Mouse (Mus musculus) intestine, embryonic 14.5 days (tissue): Measurements from ENCODE around the gene Tead4. TPM values are rescaled to one million over a fixed set of nuclear protein-coding genes. Genes with fewer than 3 reads are reported as not detected.
"Not testable (repeated sequence)": the region's sequence is repeated elsewhere in the genome, so short reads cannot be mapped to it uniquely, and the experiment has no call there.

Experiments used
- ATAC-seq: fragments of 200-750 bp; cut with Nextera tagmentation; replicated peaks from 2 replicates; pipeline ENCODE4 v1.8.0; 2017; ENCODE audit warnings: low read depth, moderate number of reproducible peaks, moderate TSS enrichment, moderate library complexity; ENCODE audit not compliant: low FRiP score, low TSS enrichment
- DNase-seq: peaks from one replicate; pipeline ENCODE4 v3.0.0-alpha.2; 2018; ENCODE audit warnings: low spot score
- H3K27ac ChIP-seq: fragments of 300-500 bp; sonication (generic); 2 replicates; pipeline ENCODE4 v1.5.1; 2014; ENCODE audit warnings: low read depth, mild to moderate bottlenecking, control low read depth
- H3K27me3 ChIP-seq: fragments of 300-500 bp; sonication (generic); replicated peaks from 2 replicates; pipeline ENCODE4 v1.6.1; 2014; ENCODE audit warnings: low read length, control low read depth; ENCODE audit not compliant: control insufficient read depth, insufficient read depth
- H3K36me3 ChIP-seq: fragments of 300-500 bp; sonication (generic); 2 replicates; pipeline ENCODE4 v1.6.1; 2014; ENCODE audit warnings: low read length, control low read depth; ENCODE audit not compliant: control insufficient read depth, insufficient read depth
- H3K4me1 ChIP-seq: fragments of 300-500 bp; sonication (generic); replicated peaks from 2 replicates; pipeline ENCODE4 v1.6.1; 2014; ENCODE audit warnings: low read length, control low read depth, mixed read lengths; ENCODE audit not compliant: control insufficient read depth, insufficient read depth
- H3K4me2 ChIP-seq: fragments of 300-500 bp; sonication (generic); 2 replicates; pipeline ENCODE4 v1.6.1; 2014; ENCODE audit warnings: low read length
- H3K4me3 ChIP-seq: fragments of 300-500 bp; sonication (generic); 2 replicates; pipeline ENCODE4 v1.5.1; 2014; ENCODE audit warnings: low read depth, low read length, control low read depth, mixed read lengths
- H3K9ac ChIP-seq: fragments of 300-500 bp; sonication (generic); 2 replicates; pipeline ENCODE4 v1.6.1; 2014; ENCODE audit warnings: mild to moderate bottlenecking, low read length
- H3K9me3 ChIP-seq: fragments of 300-500 bp; sonication (generic); 2 replicates; pipeline ENCODE4 v1.6.1; 2016; ENCODE audit warnings: low read length, control low read depth; ENCODE audit not compliant: control insufficient read depth
- WGBS: fragments of 180-500 bp; shearing (Covaris S2); extraction: QIAGEN DNeasy Blood & Tissue Kit; methylation state at CpG from one replicate; pipeline ENCODE4 v1.1.7; 2014; 5-methylcytosine and 5-hydroxymethylcytosine counted together
- polyA plus RNA-seq: library from polyadenylated mRNA; unstranded; fragments of >200 nt; fragmentation: Nextera tagmentation; extraction: Ambion mirVana; gene quantifications from 2 replicates; pipeline ENCODE4 v1.2.1, GENCODE M21; 2014

The Tead4 gene
- polyA plus RNA-seq, 1 experiment from 2014 or later = 1.7 TPM

DNA sequence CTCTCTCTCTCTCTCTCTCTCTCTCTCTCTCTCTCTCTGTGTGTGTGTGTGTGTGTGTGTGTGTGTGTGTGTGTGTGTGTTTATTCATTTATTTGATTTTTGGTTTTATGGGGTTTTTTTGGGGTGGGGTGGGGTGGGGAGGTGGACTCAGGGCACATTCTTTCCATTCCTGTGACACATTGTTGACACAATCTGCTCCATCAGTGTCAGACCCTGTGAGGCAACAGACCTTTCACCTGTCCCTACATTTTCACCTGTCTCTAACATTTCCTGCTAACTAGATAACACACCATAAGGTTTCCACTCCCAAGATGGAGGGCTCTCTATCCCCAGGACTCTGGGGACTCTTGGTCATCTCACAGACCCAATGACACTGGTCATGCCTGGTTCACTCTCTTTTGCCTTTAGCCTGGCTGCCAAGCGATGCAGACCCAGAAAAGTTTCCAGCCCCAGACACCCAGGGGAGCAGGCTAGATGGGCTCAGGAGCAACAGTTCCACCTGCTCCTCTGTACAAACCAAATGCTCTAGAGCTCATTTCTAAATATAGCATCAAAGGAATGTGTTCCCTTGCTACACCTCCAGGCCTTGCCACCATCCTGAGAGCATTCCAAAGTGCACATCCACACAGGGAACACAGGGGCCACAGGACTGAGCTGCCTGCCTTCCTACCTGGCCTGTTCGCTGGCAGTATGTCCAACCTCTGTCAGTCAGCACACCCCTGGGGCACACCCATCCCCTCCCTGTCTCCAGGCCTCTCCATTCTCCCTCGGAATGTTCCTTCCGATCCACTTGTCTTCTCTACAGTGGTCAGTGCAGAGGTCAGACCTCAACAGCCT is 75.4 kb downstream of the Tead4 start:
- DNase-seq (peak; percentile 50), ATAC-seq (no peak)
- no peak overlapping the region for H3K4me2 ChIP-seq

DNA sequence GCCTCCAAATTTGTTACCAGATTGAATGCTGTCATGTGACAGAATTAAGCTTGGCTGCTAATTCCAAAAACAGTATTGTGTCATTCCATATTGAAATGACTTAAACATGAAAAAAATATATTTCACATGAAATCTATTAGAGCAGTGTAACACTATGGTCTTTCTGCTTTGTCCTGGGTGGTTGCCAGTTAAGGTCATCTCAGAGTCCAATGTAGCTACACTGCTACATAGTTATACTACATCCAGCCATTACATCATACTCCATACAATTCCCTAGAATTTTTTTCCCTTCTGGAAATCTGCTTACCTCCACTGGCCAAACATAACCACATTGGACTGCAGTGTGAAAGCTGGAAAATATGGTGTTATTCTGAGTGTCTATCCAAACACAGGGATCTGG is 77.5 kb downstream of the Tead4 start:
- H3K9me3 ChIP-seq = no peaks in the 10 kb centered on the region
- no peaks in the 10 kb centered on the region for H3K4me1 ChIP-seq
- H3K27ac ChIP-seq = no peak overlapping the region
- H3K27me3 ChIP-seq = no peaks in the 10 kb centered on the region
- no peaks in the 10 kb centered on the region for H3K36me3 ChIP-seq
- DNase-seq (no peak), ATAC-seq (no peak)
- no peak overlapping the region for H3K4me3 ChIP-seq
- no peak overlapping the region for H3K4me2 ChIP-seq
- H3K9ac ChIP-seq = no peak overlapping the region

More for the DNA sequence above, 75.4 kb downstream of the Tead4 start:
- H3K9ac ChIP-seq = no peak overlapping the region
- no peaks in the 10 kb centered on the region for H3K9me3 ChIP-seq
- H3K4me3 ChIP-seq = no peak overlapping the region
- H3K4me1 ChIP-seq = 0 out of 2 replicates have a peak, but pooled peaks cover 3% of the 10 kb centered on the region
- no peaks in the 10 kb centered on the region for H3K36me3 ChIP-seq
- H3K27ac ChIP-seq = no peak overlapping the region
- no peaks in the 10 kb centered on the region for H3K27me3 ChIP-seq
- 63% methylated on average over 4 of the region's 4 CpGs for WGBS

DNA sequence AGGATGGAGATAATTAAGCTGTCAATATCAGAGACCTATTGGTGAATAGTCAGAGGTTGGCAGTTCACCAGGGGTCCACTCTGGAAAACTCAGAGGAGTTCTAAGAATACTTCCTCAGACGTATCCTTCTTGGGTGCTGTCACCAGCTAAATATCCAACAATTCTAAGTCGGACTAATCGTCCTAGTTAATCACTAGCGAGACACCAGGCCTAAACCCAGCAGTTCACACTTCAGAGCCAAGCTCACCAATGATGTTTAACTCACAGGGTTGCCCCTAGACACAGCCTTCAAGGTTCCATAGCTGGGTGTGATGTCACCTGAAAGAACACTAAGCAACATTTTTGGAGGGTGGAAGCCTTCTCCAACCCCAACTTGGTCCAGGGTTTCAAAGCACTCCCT is 85.6 kb downstream of the Tead4 start:
- not testable (repeated sequence) for H3K9ac ChIP-seq, H3K27ac ChIP-seq, H3K36me3 ChIP-seq, DNase-seq, H3K4me3 ChIP-seq, H3K4me2 ChIP-seq, ATAC-seq, H3K27me3 ChIP-seq, H3K9me3 ChIP-seq, H3K4me1 ChIP-seq
- WGBS = 90% methylated on average over 4 of the region's 4 CpGs

DNA sequence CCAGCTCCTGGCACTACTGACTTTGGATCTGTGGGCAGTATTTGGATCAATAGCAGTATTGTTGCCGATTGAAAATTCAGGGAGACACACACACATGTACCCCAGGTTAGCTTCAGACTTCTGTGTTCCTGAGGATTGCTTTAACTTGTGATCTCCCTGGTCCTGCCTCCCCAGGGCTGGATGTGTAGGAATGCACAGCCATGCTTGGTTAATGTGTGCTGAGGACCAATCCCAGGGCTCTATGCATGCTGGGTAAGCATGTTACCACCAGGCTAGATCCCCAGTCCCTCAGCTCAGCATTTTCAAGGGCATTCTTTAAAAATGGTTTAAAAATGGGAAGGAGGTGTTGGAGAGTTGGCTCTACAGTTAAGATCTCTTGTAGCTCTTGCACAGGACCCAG is 91.4 kb downstream of the Tead4 start:
- 97% methylated on average over 1 of the region's 1 CpGs for WGBS
- not testable (repeated sequence) for H3K4me2 ChIP-seq, ATAC-seq, H3K4me3 ChIP-seq, H3K27ac ChIP-seq, H3K27me3 ChIP-seq, H3K9ac ChIP-seq, H3K4me1 ChIP-seq, H3K36me3 ChIP-seq, H3K9me3 ChIP-seq, DNase-seq

DNA sequence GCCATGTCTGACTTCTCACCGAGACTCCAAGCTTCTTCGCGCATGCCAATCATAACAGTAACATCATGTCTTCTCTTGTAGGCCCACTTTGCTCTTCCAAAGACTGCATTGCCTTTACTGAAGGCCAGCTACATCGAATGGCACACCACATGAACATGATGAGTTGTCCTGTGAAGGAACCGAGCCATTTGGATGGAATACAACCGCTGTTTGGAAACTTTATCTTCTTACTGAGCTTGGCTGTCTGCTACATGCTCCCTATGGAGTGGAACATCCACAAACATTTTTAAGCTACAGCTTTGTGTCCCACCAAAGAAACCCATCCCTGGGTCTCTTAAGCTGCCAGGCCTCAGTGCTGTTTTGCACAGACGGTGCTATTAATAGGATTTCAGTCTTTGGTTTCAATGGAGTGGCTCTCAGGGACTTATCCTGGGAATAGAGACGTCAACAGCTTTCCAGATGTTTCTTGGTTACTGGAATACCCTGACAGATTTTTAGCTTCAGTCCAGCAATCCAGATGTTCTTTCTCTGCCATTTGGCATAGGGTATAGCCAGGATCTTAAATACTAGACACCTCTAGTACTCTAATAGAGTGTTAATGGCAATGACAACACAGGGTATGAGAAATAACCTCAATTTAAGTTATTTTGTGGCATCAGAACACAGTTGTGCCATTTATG is 92.0 kb downstream of the Tead4 start:
- DNase-seq (no peak), ATAC-seq (no peak)
- Histone ChIP-seq H3K9me3 (no peaks in the 10 kb centered on the region), H3K4me2 (no peak overlapping the region), H3K9ac (no peak overlapping the region), H3K4me3 (no peak overlapping the region), H3K4me1 (no peaks in the 10 kb centered on the region), H3K36me3 (no peaks in the 10 kb centered on the region), H3K27me3 (no peaks in the 10 kb centered on the region), H3K27ac (no peak overlapping the region)
- WGBS = 86% methylated on average over 8 of the region's 8 CpGs

DNA sequence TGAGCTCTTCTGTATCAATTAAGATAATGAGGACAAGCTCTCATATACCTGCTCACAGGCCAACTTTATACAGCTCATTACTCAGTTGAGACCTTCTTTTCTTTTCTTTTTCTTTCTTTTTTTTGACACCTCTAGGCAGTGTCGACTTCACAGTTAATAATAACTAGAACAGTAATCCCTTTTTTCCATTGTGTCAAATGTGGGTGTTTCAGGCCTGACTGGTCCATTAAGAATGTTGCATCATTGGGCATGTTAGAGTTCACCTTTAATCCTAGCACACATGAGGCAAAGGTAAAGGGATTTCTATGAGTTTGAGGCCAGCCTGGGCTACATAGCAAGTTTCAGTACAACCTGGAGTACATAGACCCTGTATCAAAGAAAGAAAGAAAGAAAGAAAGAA is 97.1 kb downstream of the Tead4 start:
- H3K27ac ChIP-seq = no peak overlapping the region
- H3K9ac ChIP-seq = no peak overlapping the region
- WGBS = 91% methylated on average over 1 of the region's 1 CpGs
- no peak for DNase-seq
- H3K4me2 ChIP-seq = no peak overlapping the region
- H3K27me3 ChIP-seq = no peaks in the 10 kb centered on the region
- ATAC-seq = no peak
- no peaks in the 10 kb centered on the region for H3K9me3 ChIP-seq
- no peak overlapping the region for H3K4me3 ChIP-seq
- no peaks in the 10 kb centered on the region for H3K36me3 ChIP-seq
- no peaks in the 10 kb centered on the region; the same call in 1 of the 2 replicates for H3K4me1 ChIP-seq

DNA sequence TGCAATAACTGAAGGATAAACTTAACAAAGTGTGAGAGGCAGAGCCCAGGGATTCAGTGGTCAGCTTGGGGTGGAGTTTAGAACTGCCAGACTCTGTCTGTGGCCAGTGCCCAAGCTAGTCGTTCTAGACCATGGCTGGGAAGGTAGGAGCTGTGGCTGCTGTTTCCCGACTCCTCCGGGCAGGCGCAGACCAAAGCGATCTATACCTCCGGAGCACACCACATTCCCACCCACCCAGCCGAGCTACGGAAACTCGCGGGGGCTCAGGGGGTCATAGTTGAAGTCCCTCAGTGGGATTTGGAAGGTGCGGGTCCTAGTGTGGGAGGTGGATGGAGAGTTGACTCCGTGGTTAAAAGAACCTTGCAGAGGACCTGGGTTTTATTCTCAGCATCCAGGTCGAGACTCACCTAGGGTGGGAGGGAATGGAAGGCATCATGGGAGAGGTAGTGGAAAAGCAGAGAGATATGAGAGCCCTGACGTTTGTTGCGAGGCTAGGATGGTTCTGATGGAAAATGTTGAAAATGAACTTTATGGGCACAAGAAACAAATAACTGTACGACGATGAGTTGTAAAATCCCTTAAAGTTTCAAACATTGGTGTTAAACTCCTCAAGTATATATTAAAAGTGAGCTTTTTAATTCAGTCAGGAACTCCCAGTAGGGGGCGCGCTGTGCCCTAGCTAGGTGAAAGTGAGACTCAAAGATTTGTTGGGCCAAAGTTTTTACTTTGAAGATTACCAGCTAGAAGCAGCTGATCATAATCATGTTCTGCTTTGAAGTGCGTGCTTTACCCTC is 99.6 kb downstream of the Tead4 start:
- Histone ChIP-seq H3K9ac (peak overlapping the region; percentile 41; the same call in 1 of the 2 replicates), H3K9me3 (no peaks in the 10 kb centered on the region), H3K27ac (no peak overlapping the region), H3K4me1 (no peaks in the 10 kb centered on the region; the same call in 1 of the 2 replicates), H3K36me3 (no peaks in the 10 kb centered on the region), H3K27me3 (no peaks in the 10 kb centered on the region), H3K4me2 (peak overlapping the region; percentile 94), H3K4me3 (peak overlapping the region; percentile 49)
- DNase-seq (peak; percentile 83), ATAC-seq (no peak; the same call in none of the 2 replicates)
- WGBS = 1% methylated on average over 20 of the region's 20 CpGs

DNA sequence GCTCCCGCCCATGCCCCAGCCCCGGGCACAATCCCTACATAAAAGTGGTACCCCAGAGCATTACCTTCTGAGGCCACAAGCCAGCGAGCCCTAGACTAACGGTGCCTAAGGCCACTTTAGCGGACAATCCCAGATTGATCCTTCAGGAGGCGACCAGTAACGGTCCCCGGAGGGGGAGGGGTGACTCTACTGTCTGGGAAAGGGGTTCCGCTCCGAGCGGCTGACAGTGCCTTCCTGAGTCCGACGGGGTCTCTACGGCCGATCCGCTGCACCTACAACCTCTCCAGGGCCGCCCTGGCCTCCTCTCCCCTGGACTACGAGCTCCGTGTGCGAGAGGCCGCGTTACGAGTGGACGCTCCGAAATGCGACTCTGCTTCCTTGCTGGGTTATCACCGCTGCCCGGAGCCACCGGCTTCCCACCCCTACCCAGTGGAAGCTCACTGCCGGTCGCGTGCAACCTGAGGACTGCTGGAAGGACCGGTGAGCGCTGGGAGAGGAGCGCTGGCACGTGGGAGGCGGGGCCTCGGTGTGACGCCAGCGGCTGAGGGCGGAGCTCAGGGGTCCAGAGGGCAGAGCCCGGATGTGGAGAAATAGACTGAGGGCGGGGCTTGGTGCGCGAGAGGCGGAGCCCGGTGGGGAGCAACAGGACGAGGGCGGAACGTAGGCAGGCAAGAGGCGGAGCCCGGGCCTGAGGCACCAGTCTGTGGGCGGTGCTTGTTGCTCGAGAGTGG is 100.3 kb downstream of the Tead4 start:
- H3K9me3 ChIP-seq = no peaks in the 10 kb centered on the region
- no peaks in the 10 kb centered on the region; the same call in 1 of the 2 replicates for H3K4me1 ChIP-seq
- ATAC-seq (peak; percentile 97), DNase-seq (peak; percentile 99)
- H3K36me3 ChIP-seq = no peaks in the 10 kb centered on the region
- peak overlapping the region; percentile 54 for H3K9ac ChIP-seq
- H3K4me2 ChIP-seq = peak overlapping the region; percentile 94
- 0% methylated on average over 54 of the region's 54 CpGs for WGBS
- H3K27ac ChIP-seq = no peak overlapping the region
- peak overlapping the region; percentile 49 for H3K4me3 ChIP-seq
- no peaks in the 10 kb centered on the region for H3K27me3 ChIP-seq
